Mouse (Mus musculus) CD4-positive helper T cell, adult 2 months (primary cell): ENCODE results near the gene Galr3.
A peak's percentile ranks its signal among the peaks of the same experiment; 100 is the strongest.
"Not testable (repeated sequence)": the region's sequence is repeated elsewhere in the genome, so short reads cannot be mapped to it uniquely, and the experiment has no call there.

ENCODE experiments used
- DNase-seq: peaks from one replicate; pipeline ENCODE4 v3.0.0-alpha.2; 2012; ENCODE audit warnings: low read depth, missing footprints, low spot score

Galr3 gene

DNA sequence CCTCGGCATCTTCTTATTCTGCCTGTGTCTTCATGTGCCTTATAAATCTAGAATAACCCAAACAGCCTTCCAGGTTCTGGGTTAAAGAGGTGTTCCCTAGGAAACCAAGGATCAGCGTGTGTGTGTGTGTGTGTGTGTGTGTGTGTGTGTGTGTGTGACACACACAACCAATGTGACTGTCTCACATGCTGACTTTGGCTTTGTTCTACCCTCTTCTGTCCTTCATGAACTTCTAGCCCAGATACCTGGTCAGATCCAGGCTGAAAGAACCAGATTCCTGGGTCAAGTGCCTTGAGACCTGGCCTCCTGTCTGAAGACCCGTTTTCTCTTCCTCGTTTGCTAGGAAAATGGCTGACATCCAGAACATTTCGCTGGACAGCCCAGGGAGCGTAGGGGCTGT, at the start of gene Galr3:
Galr3 (plus strand) TSS at position 301 of the 400 bp plus-strand sequence.
- no peak for DNase-seq

DNA sequence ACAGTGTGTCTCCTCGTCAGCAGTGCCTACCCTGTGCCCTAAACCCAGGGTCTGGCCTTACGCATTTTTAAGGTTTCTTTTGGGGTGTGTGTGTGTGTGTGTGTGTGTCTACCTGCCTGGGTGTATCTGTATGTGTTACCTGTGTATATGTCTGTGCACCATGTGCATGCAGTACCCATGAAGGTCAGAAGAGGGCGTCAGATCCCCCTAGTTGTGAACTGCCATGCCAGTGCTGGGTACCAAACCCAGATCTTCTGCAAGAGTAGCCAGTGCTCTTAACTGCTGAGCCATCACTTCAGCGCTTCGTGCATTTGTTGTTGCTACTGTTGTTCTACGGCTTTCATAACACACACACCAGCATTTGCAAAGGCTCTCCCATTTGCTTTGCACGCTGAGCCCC, 49.5 kb upstream of the Galr3 start:
- DNase-seq = no peak

DNA sequence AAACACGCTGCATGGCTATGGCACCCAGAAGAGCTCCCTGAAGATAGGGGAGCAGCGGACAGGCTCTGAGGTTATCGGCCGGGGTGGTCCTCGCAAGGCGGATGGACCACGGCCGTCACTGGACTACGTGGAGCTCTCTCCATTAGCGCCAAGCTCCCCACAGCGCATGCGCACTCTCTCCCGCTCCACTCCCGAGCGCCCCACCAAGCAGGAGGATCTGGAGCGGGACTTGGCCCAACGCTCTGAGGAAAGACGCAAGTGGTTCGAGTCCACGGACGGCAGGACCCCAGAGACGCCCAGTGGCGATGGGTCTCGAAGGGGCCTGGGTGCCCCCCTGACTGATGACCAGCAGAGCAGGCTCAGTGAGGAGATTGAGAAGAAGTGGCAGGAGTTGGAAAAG, 48.8 kb upstream of the Galr3 start:
- DNase-seq = no peak

DNA sequence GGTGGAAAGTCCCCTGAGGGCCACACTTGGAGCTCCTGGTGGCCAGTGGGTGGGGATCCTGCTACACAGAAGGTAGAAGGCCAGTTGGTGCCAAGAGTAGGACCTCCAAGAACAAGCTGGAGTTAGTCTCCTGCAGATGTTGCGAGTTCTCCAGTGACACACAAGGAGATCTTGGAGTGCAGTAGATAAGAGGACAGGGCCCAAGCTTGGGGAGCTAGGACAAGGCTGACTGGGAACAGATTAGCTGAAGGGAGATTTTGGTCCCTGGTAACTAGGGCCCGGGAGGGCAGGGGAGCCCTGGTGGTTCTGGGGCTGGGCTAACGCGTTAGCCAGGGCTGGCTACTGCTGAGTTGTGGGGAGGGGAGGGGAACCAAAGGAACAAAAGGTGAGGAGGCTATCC, 45.8 kb upstream of the Galr3 start:
- no peak for DNase-seq

DNA sequence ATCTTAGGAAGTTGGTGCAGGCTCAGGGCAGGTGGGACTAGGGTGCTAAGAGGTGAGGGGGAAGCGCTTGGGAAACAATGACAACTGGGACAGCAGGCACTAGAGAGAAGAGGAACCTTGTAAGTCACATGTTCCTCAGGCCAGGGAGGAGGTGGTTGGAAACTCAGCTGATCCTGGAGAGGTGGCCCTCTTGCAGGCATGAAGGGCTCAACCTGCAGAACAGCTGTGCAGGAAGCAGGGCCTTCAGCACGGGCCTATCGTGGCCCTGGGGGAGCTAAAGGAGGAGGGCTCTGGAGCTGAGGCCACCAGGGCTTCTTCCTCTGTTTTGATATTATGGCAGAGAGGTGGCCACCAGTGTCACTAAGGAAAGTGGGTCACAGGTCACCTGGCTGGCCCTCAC, 45.0 kb upstream of the Galr3 start:
- DNase-seq = no peak

DNA sequence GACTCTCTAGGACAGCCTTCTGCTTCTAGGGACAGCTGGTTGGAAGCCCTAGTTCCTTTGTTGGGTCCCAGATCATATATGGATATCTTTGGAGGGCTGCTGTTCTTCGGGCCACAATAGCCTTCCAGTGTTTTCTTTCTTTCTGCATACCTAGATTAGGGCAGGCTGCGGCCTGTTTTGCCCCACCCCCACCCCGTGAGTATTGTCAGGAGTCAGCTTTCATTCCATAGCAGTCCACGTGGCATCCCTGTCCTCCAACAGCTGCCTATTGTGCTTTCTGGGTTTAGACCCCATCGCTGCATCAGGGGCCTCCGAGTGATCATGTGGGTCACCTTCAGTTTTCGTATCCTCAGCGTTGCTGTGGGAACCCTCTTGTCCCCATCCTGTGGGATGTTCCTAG, 43.3 kb upstream of the Galr3 start:
- DNase-seq = no peak

DNA sequence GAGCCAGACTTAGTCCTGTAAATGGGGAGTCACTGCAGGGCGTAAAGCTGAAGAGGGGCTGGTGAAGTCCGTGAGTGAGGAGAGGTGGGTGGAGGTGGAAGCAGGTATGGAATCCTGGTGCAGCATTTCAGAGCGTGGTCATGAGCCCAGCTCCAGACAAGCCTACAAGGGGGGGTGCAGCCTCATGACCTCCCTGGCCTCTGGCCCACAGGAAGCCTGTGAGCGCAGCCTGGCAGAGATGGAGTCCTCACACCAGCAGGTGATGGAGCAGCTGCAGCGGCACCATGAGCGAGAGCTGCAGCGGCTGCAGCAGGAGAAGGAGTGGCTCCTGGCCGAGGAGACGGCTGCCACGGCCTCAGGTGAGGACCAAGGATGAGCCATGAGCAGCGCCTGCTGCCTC, 42.1 kb upstream of the Galr3 start:
- no peak for DNase-seq

DNA sequence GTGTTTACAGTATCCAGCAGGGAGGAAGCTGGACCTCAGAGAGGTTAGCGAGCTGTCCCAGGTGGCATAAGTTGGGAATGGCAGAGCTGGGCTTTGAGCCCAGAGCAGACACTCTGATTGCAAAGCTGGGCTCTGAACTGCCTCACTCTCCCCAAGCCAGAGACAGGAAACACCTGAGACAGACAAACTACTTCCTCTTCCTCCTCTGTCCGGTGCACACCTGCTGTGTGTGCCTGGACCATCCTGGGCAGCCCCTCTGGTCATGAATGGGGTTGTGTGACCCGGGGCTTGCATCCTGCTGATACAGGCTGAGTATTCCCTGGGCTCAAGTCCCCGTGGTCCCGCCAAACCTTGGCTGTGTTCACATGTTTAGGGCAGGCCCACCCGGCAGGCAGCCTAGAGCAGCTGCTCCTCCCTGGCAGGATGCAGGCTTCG, 41.3 kb upstream of the Galr3 start:
- DNase-seq = no peak

DNA sequence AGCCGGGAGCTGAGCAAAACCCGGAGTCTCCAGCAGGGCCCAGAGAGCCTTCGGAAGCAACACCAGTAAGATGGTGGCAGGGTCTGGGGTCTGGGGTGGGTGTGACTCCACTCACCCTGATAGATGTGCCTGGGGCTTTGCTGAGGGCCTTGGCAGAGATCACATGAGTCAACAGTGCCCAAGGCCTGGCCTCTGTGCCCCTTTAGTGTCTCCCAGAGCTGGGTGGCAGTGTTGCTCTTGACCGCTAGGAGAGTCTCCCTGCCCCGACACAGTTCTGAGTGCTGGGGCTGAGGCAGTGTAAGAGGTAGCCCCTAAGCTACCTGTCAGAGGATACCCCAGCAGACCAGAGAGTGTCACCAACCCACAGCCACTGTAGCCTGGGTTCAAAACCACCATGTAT, 40.1 kb upstream of the Galr3 start:
- DNase-seq = no peak

DNA sequence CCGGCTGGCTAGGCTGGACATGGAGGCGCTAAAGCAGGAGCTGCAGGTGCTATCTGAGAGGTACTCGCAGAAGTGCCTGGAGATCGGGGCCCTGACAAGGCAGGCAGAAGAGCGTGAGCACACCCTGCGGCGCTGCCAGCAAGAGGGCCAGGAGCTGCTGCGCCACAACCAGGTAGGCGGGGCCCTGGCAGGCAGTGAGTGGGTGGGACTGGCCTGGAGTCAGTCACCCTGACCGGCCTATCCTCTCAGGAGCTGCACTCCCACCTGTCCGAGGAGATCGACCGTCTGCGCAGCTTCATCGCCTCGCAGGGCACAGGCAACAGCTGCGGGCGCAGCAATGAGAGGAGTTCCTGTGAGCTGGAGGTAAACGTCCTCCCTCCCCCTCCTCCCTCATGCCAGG, 39.6 kb upstream of the Galr3 start:
- DNase-seq = no peak

DNA sequence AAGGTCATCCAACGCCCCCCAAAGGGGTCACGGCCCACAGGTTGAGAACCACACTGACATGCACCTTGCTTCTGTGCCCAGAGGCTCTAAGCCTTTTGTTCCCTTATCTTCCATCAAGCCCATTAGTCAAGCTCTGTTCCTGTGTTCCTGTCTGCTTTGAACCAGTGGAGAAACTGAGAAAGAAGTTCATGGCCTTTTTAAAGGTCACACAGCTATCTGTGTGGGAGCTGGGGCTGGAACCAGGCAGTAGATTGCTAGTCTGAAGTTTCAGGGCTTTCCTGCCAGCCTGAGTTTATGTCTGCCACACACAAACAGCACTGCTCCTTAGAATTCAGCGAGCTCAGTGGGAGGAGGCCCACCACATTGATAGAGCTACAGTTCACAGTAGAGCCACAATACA, 38.6 kb upstream of the Galr3 start:
- no peak for DNase-seq

DNA sequence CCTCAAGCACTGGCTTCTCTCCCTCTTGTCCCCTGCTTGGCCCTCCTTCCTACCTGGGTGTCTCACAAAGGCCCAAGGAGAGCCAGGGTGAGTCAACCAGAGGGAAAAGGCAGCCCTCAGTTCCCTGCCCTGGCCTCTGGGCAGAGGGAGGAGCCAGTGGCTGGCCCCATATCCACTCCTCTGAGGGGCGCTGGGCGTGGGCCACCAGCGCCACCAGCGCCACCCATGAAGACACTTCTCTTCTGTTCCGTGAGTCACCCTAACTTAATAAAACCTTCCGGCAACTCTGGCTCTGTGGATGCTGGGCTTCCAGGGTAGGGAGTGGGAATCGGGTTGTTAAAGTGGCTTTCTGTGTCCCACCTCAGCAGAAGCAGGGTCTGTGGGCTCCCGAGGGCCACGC, 36.1 kb upstream of the Galr3 start:
- DNase-seq = no peak

DNA sequence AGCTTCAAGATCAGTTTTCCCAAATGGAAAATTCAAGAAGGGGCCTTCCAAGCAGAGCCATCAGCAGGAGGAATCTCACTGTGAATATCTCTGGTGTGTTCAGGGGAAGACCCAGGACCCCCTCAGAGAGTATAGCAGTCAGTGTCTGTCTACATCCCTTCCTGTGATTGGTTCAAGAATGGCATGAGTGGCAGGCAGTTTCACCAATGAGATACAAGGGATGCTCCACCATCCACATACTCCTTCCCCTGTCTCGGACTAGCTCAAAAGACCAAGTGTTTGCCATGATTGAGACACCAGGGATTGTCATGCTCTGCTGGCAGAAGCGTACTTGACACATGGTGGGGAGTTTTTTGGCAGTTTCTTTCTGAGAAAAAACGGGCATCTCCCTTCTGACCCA, 35.0 kb upstream of the Galr3 start:
- peak; percentile 26 for DNase-seq

DNA sequence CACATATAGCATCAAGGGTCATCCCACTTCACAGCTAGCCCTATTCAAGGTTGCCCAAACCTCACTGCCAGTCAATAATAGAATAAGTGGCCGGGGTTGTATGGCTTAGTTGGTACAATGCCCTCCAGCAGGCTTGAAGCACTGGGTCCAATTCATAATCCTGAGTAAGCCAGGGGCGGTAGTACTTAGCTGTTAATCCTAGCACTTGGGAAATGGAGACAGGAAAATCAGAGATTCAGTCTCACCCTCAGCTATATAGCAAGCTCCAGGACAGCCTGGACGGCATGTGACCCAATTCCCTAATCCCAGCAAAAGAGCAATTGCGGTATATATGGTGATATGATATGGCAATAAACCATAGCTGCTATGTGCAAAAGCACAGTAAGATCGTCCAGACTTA, 34.6 kb upstream of the Galr3 start:
- no peak for DNase-seq

DNA sequence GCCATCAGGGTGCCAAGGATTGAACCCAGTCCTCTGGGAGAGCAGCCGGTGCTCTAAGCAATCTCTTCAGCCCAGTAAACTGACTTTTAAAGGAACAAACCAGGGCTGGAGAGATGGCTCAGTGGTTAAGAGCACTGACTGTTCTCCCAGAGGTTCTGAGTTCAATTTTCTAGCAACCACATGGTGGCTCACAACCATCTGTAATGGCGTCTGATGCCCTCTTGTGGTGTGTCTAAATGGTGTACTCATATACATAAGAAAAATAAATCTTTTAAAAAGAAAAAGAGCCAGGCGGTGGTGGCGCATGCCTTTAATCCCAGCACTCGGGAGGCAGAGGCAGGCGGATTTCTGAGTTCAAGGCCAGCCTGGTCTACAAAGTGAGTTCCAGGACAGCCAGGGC, 33.8 kb upstream of the Galr3 start:
- DNase-seq = not testable (repeated sequence)

DNA sequence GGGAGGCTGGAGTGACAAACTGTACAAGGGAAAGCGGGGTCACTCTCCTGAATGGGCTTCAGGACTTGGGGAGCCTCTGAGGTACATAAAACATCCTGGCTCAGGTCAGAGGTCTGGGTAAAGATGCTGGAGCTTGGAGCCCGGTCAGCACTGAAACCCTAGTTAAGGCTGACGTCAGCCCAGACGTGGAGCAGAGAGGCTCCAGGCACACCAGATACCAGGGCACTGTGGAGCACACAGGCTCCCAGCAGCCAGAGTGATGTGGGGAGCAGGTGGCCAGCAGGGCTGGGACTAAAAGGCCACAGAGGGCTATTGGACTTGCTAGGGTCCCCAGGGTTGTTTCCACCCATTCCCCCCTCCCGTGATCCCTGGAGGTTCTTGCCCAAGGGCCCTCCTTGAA, 32.0 kb upstream of the Galr3 start:
- DNase-seq = no peak

DNA sequence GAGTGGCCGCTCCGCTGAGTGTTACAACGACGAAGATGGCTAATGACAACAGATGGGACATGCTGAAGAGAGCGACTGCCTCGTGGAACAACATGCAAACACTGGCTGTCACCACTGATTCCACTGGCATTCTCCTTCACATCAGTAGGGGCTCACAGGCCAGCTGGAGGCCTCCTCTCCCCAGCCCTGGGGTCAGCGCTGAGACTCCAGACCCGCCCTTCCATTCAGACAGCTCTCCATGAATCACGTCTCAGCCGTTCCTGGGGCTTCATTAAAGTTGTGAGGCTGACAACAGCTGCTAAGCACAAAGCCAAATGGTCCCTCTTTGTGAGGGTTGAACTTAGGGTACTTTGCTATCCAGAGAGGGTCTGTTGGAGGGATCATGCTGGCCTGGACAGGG, 30.1 kb upstream of the Galr3 start:
- no peak for DNase-seq

DNA sequence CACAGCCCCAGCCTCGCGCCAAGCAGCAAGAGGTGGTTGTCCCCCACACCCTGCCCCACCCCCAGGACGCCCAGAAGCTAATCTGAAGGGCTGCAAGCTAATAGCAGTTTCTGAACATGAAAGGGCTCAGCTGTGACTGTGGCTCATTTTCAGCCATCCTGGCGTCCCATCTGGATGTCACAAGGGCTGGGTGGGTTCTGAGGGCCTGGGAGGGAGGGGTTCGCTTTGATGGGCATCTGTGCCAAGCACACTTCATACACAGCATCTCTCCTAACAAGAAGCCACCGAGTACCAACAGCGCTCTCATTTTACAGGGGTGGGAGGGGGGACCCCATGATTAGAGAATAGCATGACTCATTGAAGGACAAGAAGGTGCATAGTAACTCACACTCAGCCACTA, 28.3 kb upstream of the Galr3 start:
- no peak for DNase-seq

DNA sequence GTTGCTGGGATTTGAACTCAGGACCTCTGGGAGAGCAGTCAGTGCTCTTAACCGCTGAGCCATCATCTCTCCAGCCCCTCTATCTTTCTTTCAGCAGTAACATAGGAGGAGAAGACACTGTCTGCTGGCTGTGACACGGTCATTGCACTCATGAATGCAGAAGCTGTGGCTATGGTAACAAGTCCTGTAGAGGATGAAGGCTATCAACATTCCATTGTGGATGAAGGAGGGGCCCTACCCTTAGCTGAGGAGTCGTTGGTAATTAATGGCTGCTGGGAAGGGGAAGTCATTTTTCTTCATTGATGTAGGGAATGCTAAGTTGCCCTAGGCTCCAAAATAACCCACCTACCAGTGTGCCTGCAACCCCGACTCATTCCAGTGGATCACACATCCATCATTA, 23.5 kb upstream of the Galr3 start:
- no peak for DNase-seq

DNA sequence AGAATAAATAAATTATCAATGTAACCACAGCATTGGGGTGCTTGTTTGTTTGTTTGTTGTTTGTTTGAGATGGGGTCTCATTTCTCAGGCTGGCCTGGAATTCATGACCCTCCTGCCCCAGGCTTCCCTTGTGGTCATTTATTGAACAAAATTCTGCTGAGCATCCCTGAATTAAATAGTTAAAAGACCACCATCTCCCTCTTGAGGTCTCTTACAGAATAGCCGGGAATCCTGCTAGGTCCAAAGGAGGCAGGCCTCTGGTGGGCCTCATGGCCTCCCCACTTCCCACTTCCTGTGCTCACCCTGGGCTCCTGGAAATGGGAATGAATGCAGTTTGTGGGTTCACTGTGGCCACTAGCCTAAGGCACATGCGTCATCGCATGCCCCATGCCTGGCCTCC, 22.8 kb upstream of the Galr3 start:
- DNase-seq = no peak

DNA sequence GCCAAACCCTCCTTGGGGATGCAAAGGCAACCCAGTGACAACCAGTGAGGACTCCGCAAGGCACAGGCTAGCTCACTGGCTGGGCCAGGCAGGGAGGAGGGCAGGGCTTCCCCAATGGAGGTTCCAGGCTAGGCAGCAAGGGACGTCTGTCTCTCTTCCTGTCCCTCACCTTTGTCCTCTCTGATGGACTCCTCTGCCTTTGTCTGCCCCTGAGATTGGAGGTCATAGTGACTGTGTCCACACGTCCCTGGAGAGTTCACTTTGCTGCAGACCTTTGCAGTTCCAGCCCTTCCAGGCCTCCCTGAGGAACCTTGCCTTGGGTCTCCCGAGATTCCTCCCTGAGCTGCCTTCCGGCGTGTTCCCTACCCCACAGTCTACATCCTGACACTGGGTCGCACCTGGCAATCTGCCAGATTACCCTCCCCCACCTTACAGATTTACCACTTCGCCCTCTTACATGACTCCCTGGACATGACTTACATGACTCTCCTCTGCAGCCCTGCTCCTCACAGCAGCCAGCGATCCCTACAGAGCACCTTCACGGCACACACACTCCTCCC, 18.9 kb upstream of the Galr3 start:
- no peak for DNase-seq

DNA sequence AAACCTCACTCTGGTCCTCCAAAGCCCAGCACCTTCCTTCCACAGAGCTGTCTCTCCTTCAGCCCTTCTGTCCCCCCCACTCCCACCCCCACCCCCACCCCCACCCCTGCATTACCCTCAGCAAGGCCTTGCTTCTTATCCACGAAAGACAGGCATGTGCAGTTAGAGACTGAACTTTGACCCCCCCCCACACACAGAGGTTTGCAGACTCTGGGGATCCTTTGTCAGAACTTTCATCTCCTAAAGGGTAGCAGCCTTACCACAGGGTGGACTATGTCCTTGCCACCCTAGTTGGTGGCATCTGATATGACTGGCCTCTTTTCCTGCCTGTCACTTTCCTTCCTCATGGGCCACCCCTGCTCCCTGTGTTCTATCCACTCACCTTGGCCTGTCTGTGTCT, 18.3 kb upstream of the Galr3 start:
- no peak for DNase-seq

DNA sequence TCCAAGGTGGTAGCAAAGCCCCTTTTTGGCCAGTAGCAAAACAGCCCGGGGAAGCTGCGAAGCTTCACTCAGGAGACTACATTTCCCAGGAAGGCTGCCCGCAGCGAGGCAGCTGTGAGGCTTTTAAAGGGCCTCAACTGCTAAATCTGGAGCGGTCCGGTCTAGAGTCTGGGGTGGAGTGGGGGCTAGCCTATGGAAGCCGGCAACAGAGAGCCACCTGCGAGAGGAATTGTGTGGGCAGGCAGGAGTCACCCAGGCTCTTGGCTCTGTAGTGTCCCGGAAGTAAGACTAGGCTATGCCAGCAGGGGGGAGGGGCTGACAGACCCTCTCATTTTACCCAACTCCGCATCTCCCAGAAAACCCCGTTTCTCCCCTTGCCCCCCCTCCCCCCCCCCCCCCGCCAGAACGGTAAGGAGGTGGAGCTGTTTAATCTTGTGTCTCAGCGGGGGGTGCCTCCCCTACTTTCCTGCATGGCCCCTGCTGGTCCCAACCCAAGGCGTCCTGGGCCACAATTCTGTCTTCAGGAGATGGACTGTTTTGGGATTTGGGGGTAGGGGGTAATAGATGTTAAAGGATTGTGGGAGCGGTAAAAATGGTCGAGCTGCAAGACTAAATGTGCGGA, 15.9 kb upstream of the Galr3 start:
- DNase-seq = no peak
